Mouse (Mus musculus): Measurements from ENCODE around the gene Gm21974. TPM values are rescaled to one million over a fixed set of nuclear protein-coding genes. Genes with fewer than 3 reads are reported as not detected.
A peak's percentile ranks its signal among the peaks of the same experiment; 100 is the strongest.
"Not testable (repeated sequence)": the region's sequence is repeated elsewhere in the genome, so short reads cannot be mapped to it uniquely, and the experiment has no call there.

The Gm21974 gene
- not detected in 2 replicates for polyA plus RNA-seq (2016; fragmentation: Nextera tagmentation; extraction: Ambion mirVana)

- H3K4me3 ChIP-seq = peak within 1 kb of the TSS; percentile 67
- DNase-seq (ENCODE audit: low spot score) = peak; percentile 94
- peaks cover 34% of the 10 kb centered on the region for H3K36me3 ChIP-seq
- H3K9me3 ChIP-seq (replicated peaks) = no peaks in the 10 kb centered on the region
- H3K27ac ChIP-seq = peak within 1 kb of the TSS; percentile 82
- WGBS = under 1% methylated on average over 26 of the region's 26 CpGs
- peaks cover 13% of the 10 kb centered on the region for H3K4me1 ChIP-seq
- no peaks in the 10 kb centered on the region for H3K27me3 ChIP-seq (ENCODE audit: low read depth, poor library complexity, severe bottlenecking)
These were observed at the start of gene Gm21974, which contains the start of gene Vkorc1 for GRCm38 (mm10) chr7:127895442-127895841. TSS of gene Gm21974 (minus strand) at chr7:127895454. TSS of gene Vkorc1 (minus strand) at chr7:127895617.

- DNase-seq (ENCODE audit: low spot score) = peak; percentile 44
- Histone ChIP-seq H3K9me3 (replicated peaks) (no peaks in the 10 kb centered on the region), H3K27ac (no peak overlapping the region), H3K27me3 (ENCODE audit: low read depth, poor library complexity, severe bottlenecking) (peaks cover 44% of the 10 kb centered on the region), H3K36me3 (no peaks in the 10 kb centered on the region), H3K4me3 (peak overlapping the region; percentile 29), H3K4me1 (peaks cover 6% of the 10 kb centered on the region)
- 10% methylated on average over 23 of the region's 23 CpGs for WGBS
These were observed 49.4 kb upstream of the Gm21974 start for GRCm38 (mm10) chr7:127944614-127945013.

DNA sequence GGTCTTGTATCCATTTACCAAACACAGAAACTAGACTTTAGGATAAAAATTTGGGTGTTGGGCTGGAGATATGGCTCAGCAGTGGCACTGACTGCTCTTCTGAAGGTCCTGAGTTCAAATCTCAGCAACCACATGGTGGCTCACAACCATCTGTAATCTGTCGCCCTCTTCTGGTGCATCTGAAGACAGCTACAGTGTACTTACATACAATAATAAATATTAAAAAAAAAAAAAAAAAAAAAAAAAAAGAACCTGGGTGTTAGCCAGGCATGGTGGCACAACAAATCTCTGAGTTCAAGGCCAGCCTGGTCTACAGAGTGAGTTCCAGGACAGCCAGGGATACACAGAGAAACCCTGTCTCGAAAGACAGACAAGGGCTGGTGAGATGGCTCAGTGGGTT lies 46.8 kb upstream of the Gm21974 start:
- not testable (repeated sequence) for H3K36me3 ChIP-seq; H3K4me3 ChIP-seq; H3K9me3 ChIP-seq (replicated peaks); DNase-seq (ENCODE audit: low spot score); H3K4me1 ChIP-seq; H3K27ac ChIP-seq
- WGBS = 54% methylated on average over 2 of the region's 2 CpGs
- H3K27me3 ChIP-seq (ENCODE audit: low read depth, poor library complexity, severe bottlenecking) = peaks cover 42% of the 10 kb centered on the region

GRCm38 (mm10) chr7:127936216-127936884 lies 41.1 kb upstream of the Gm21974 start:
- H3K4me3 ChIP-seq = peak overlapping the region; percentile 65
- peak overlapping the region; percentile 25; the same call in 1 of the 2 replicates for H3K27ac ChIP-seq
- WGBS = 58% methylated on average over 18 of the region's 18 CpGs
- H3K9me3 ChIP-seq (replicated peaks) = no peaks in the 10 kb centered on the region
- H3K36me3 ChIP-seq = no peaks in the 10 kb centered on the region
- peaks cover 43% of the 10 kb centered on the region for H3K4me1 ChIP-seq
- DNase-seq (ENCODE audit: low spot score) = no peak
- peaks cover 7% of the 10 kb centered on the region; the same call in 1 of the 2 replicates for H3K27me3 ChIP-seq (ENCODE audit: low read depth, poor library complexity, severe bottlenecking)

- peaks cover 45% of the 10 kb centered on the region for H3K4me1 ChIP-seq
- under 1% methylated on average over 38 of the region's 38 CpGs for WGBS
- peak overlapping the region; percentile 82 for H3K27ac ChIP-seq
- no peak for DNase-seq (ENCODE audit: low spot score)
- H3K9me3 ChIP-seq (replicated peaks) = no peaks in the 10 kb centered on the region
- peaks cover 7% of the 10 kb centered on the region; the same call in 1 of the 2 replicates for H3K27me3 ChIP-seq (ENCODE audit: low read depth, poor library complexity, severe bottlenecking)
- H3K36me3 ChIP-seq = no peaks in the 10 kb centered on the region
- peak overlapping the region; percentile 65 for H3K4me3 ChIP-seq
These were observed 40.5 kb upstream of the Gm21974 start for GRCm38 (mm10) chr7:127935748-127936159.

GRCm38 (mm10) chr7:127935028-127935722 lies 39.9 kb upstream of the Gm21974 start:
- Histone ChIP-seq H3K4me1 (peaks cover 47% of the 10 kb centered on the region), H3K4me3 (peak overlapping the region; percentile 65), H3K27ac (peak overlapping the region; percentile 82), H3K36me3 (no peaks in the 10 kb centered on the region), H3K27me3 (ENCODE audit: low read depth, poor library complexity, severe bottlenecking) (peaks cover 12% of the 10 kb centered on the region), H3K9me3 (replicated peaks) (no peaks in the 10 kb centered on the region)
- 7% methylated on average over 32 of the region's 32 CpGs for WGBS
- peak; percentile 95 for DNase-seq (ENCODE audit: low spot score)

DNA sequence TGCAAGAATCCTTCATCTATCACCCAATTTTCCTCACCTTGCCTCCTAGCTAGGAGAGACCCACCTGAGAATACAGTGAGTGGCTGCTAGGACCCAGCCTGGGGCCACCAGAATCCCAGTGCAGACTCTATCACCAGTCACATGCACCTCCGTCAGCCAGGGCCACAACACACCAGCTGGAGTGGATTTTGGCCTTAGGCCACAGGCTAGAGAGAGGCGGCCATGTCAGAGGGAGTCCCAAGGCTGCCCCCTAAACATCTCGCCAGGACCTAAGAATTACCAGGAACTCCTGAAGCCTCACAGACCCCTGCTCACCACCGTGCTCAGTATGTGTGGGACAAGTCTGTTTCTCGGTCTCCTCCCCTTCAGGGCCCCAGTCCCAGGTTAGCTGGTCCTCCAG lies 38.8 kb upstream of the Gm21974 start:
- H3K9me3 ChIP-seq (replicated peaks) = no peaks in the 10 kb centered on the region
- peak overlapping the region; percentile 82; the same call in 1 of the 2 replicates for H3K27ac ChIP-seq
- peaks cover 58% of the 10 kb centered on the region for H3K4me1 ChIP-seq
- DNase-seq (ENCODE audit: low spot score) = no peak
- WGBS = 89% methylated on average over 5 of the region's 5 CpGs
- H3K27me3 ChIP-seq (ENCODE audit: low read depth, poor library complexity, severe bottlenecking) = peaks cover 23% of the 10 kb centered on the region
- no peak overlapping the region for H3K4me3 ChIP-seq
- no peaks in the 10 kb centered on the region for H3K36me3 ChIP-seq

GRCm38 (mm10) chr7:127932273-127933031 lies 37.2 kb upstream of the Gm21974 start:
- peaks cover 40% of the 10 kb centered on the region for H3K27me3 ChIP-seq (ENCODE audit: low read depth, poor library complexity, severe bottlenecking)
- 0 out of 2 replicates have a peak overlapping the region, but pooled peaks have one; percentile 4 for H3K27ac ChIP-seq
- peaks cover 3% of the 10 kb centered on the region; the same call in 1 of the 2 replicates for H3K36me3 ChIP-seq
- no peak for DNase-seq (ENCODE audit: low spot score)
- no peak overlapping the region for H3K4me3 ChIP-seq
- 16% methylated on average over 13 of the region's 13 CpGs for WGBS
- H3K4me1 ChIP-seq = peaks cover 62% of the 10 kb centered on the region
- H3K9me3 ChIP-seq (replicated peaks) = no peaks in the 10 kb centered on the region

- Histone ChIP-seq H3K36me3 (peaks cover 9% of the 10 kb centered on the region), H3K4me3 (no peak overlapping the region), H3K9me3 (replicated peaks) (no peaks in the 10 kb centered on the region), H3K4me1 (peaks cover 62% of the 10 kb centered on the region), H3K27ac (peak overlapping the region; percentile 42; the same call in 1 of the 2 replicates), H3K27me3 (ENCODE audit: low read depth, poor library complexity, severe bottlenecking) (peaks cover 39% of the 10 kb centered on the region)
- WGBS = 51% methylated on average over 13 of the region's 13 CpGs
- no peak for DNase-seq (ENCODE audit: low spot score)
These were observed 36.3 kb upstream of the Gm21974 start for GRCm38 (mm10) chr7:127931351-127932135.

GRCm38 (mm10) chr7:127930636-127931035 lies 35.4 kb upstream of the Gm21974 start:
- H3K27ac ChIP-seq = no peak overlapping the region
- peaks cover 55% of the 10 kb centered on the region for H3K4me1 ChIP-seq
- DNase-seq (ENCODE audit: low spot score) = no peak
- H3K27me3 ChIP-seq (ENCODE audit: low read depth, poor library complexity, severe bottlenecking) = peaks cover 35% of the 10 kb centered on the region
- peaks cover 18% of the 10 kb centered on the region for H3K36me3 ChIP-seq
- no peak overlapping the region for H3K4me3 ChIP-seq
- WGBS = 73% methylated on average over 5 of the region's 5 CpGs
- no peaks in the 10 kb centered on the region for H3K9me3 ChIP-seq (replicated peaks)

DNA sequence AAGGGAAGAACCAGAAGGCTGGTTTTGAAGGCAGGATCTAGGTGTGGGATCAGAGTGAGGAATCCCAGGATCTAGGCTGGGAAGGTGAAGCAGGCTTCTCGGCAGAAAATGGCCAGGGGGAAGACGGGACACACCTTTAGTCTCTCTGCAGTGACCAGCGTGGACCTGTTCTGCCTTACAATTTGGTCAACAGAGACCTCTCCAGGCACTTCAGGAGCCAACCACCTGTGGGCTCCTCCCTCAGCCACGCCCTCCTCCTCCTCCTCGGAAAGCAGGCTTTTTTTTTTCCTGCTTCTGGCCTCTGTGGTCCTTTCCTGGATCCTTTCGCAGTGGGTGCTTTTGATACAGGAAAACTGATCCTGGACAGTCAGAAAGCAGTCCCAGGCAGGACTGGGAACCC lies 34.7 kb upstream of the Gm21974 start, which contains the start of gene Prss8:
Gene Prss8, minus strand, starts transcription at position 182 of the 400 bp plus-strand sequence.
- Histone ChIP-seq H3K4me1 (peaks cover 53% of the 10 kb centered on the region), H3K9me3 (replicated peaks) (no peaks in the 10 kb centered on the region), H3K27me3 (ENCODE audit: low read depth, poor library complexity, severe bottlenecking) (peaks cover 35% of the 10 kb centered on the region), H3K36me3 (peaks cover 25% of the 10 kb centered on the region), H3K4me3 (peak within 1 kb of the TSS; percentile 42), H3K27ac (peak within 1 kb of the TSS; percentile 50)
- DNase-seq (ENCODE audit: low spot score) = peak; percentile 39
- WGBS = 9% methylated on average over 6 of the region's 6 CpGs

DNA sequence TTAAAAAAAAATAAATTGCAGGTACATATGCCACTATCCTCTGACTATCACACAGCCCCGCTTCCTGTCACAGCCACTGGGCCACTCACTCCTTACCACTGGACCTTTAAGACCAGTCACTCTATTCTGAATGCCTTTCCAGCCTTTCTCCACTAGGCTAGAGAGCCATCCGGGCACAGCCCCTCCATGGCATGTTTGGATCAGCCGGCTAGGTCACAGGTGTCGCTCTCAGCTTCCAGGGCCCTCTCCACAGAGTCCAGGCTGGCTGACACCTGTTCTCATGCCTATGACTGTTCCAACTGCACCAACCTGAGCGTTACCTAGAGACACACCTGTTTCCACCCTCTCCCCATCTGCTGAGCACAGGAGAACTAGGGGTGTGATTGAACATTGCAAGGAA lies 33.3 kb upstream of the Gm21974 start:
- no peak for DNase-seq (ENCODE audit: low spot score)
- peak overlapping the region; percentile 42 for H3K4me3 ChIP-seq
- 52% methylated on average over 5 of the region's 5 CpGs for WGBS

More for the DNA sequence above, 33.3 kb upstream of the Gm21974 start:
- Histone ChIP-seq H3K27ac (no peak overlapping the region), H3K4me1 (peaks cover 40% of the 10 kb centered on the region), H3K27me3 (ENCODE audit: low read depth, poor library complexity, severe bottlenecking) (peaks cover 35% of the 10 kb centered on the region), H3K9me3 (replicated peaks) (no peaks in the 10 kb centered on the region), H3K36me3 (peaks cover 38% of the 10 kb centered on the region)
